Mouse (Mus musculus): ENCODE measurements around the gene Gm11555. TPM values are rescaled to one million over a fixed set of nuclear protein-coding genes. Genes with fewer than 3 reads are reported as not detected.

Gene Gm11555
- polyA plus RNA-seq, 1 experiment from 2014 or later = not detected

Other genes with a start within 250 kb of the Gm11555 start
- gene Krt12, start 228.0 kb downstream of the Gm11555 start, polyA plus RNA-seq (2016; fragmentation: Nextera tagmentation; extraction: Ambion mirVana) = 0.12 TPM in 1 of 2 replicates, not detected in the other
- 0.35 TPM in 2 replicates for gene Krt20, start 212.1 kb downstream of the Gm11555 start, polyA plus RNA-seq (2016; fragmentation: Nextera tagmentation; extraction: Ambion mirVana)
- 0.22 TPM in 1 of 2 replicates, not detected in the other for gene Krt23, start 157.1 kb downstream of the Gm11555 start, polyA plus RNA-seq (2016; fragmentation: Nextera tagmentation; extraction: Ambion mirVana)
- not detected in 2 replicates for gene Krt39, start 128.9 kb downstream of the Gm11555 start, polyA plus RNA-seq (2016; fragmentation: Nextera tagmentation; extraction: Ambion mirVana)
- gene Krt40, start 107.1 kb downstream of the Gm11555 start, polyA plus RNA-seq (2016; fragmentation: Nextera tagmentation; extraction: Ambion mirVana) = not detected in 2 replicates
- gene Krtap3-3, start 99.4 kb downstream of the Gm11555 start, polyA plus RNA-seq (2016; fragmentation: Nextera tagmentation; extraction: Ambion mirVana) = not detected in 2 replicates
- not detected in 2 replicates for gene Krtap3-2, start 93.4 kb downstream of the Gm11555 start, polyA plus RNA-seq (2016; fragmentation: Nextera tagmentation; extraction: Ambion mirVana)
- gene Gm11939, start 90.8 kb downstream of the Gm11555 start, polyA plus RNA-seq (2016; fragmentation: Nextera tagmentation; extraction: Ambion mirVana) = not detected in 2 replicates
- gene Krtap3-1, start 83.6 kb downstream of the Gm11555 start, polyA plus RNA-seq (2016; fragmentation: Nextera tagmentation; extraction: Ambion mirVana) = not detected in 2 replicates
- gene Krtap1-5, start 69.2 kb downstream of the Gm11555 start, polyA plus RNA-seq (2016; fragmentation: Nextera tagmentation; extraction: Ambion mirVana) = not detected in 2 replicates
- gene Krtap1-4, start 66.6 kb downstream of the Gm11555 start, polyA plus RNA-seq (2016; fragmentation: Nextera tagmentation; extraction: Ambion mirVana) = not detected in 2 replicates
- gene Krtap1-3, start 58.9 kb downstream of the Gm11555 start, polyA plus RNA-seq (2016; fragmentation: Nextera tagmentation; extraction: Ambion mirVana) = not detected in 2 replicates
- gene Krtap9-3, start 52.1 kb downstream of the Gm11555 start, polyA plus RNA-seq (2016; fragmentation: Nextera tagmentation; extraction: Ambion mirVana) = not detected in 2 replicates
- not detected in 2 replicates for gene Gm11938, start 46.9 kb downstream of the Gm11555 start, polyA plus RNA-seq (2016; fragmentation: Nextera tagmentation; extraction: Ambion mirVana)
- not detected in 2 replicates for gene Gm11937, start 40.0 kb downstream of the Gm11555 start, polyA plus RNA-seq (2016; fragmentation: Nextera tagmentation; extraction: Ambion mirVana)
- not detected in 2 replicates for gene Krtap2-4, start 35.4 kb downstream of the Gm11555 start, polyA plus RNA-seq (2016; fragmentation: Nextera tagmentation; extraction: Ambion mirVana)
- not detected in 2 replicates for gene Gm11562, start 29.8 kb downstream of the Gm11555 start, polyA plus RNA-seq (2016; fragmentation: Nextera tagmentation; extraction: Ambion mirVana)
- not detected in 2 replicates for gene Krtap4-1, start 22.0 kb downstream of the Gm11555 start, polyA plus RNA-seq (2016; fragmentation: Nextera tagmentation; extraction: Ambion mirVana)
- not detected in 2 replicates for gene Krtap4-2, start 15.2 kb downstream of the Gm11555 start, polyA plus RNA-seq (2016; fragmentation: Nextera tagmentation; extraction: Ambion mirVana)
- gene Krtap4-7, start 6.1 kb downstream of the Gm11555 start, polyA plus RNA-seq (2016; fragmentation: Nextera tagmentation; extraction: Ambion mirVana) = not detected in 2 replicates
- gene Gm11563, start 8.7 kb upstream of the Gm11555 start, polyA plus RNA-seq (2016; fragmentation: Nextera tagmentation; extraction: Ambion mirVana) = not detected in 2 replicates
- gene Krtap4-6, start 15.7 kb upstream of the Gm11555 start, polyA plus RNA-seq (2016; fragmentation: Nextera tagmentation; extraction: Ambion mirVana) = not detected in 2 replicates
- not detected in 2 replicates for gene Gm14190, start 40.5 kb upstream of the Gm11555 start, polyA plus RNA-seq (2016; fragmentation: Nextera tagmentation; extraction: Ambion mirVana)
- gene Gm14180, start 84.1 kb upstream of the Gm11555 start, polyA plus RNA-seq (2016; fragmentation: Nextera tagmentation; extraction: Ambion mirVana) = not detected in 2 replicates
- gene Gm11595, start 122.7 kb upstream of the Gm11555 start, polyA plus RNA-seq (2016; fragmentation: Nextera tagmentation; extraction: Ambion mirVana) = not detected in 2 replicates
- not detected in 2 replicates for gene Krtap4-8, start 130.5 kb upstream of the Gm11555 start, polyA plus RNA-seq (2016; fragmentation: Nextera tagmentation; extraction: Ambion mirVana)
- gene Krtap4-9, start 135.0 kb upstream of the Gm11555 start, polyA plus RNA-seq (2016; fragmentation: Nextera tagmentation; extraction: Ambion mirVana) = not detected in 2 replicates
- gene Gm11596, start 143.2 kb upstream of the Gm11555 start, polyA plus RNA-seq (2016; fragmentation: Nextera tagmentation; extraction: Ambion mirVana) = not detected in 2 replicates
- not detected in 2 replicates for gene Gm11569, start 148.7 kb upstream of the Gm11555 start, polyA plus RNA-seq (2016; fragmentation: Nextera tagmentation; extraction: Ambion mirVana)
- not detected in 2 replicates for gene Gm11554, start 154.2 kb upstream of the Gm11555 start, polyA plus RNA-seq (2016; fragmentation: Nextera tagmentation; extraction: Ambion mirVana)
- not detected in 2 replicates for gene Krtap4-13, start 159.7 kb upstream of the Gm11555 start, polyA plus RNA-seq (2016; fragmentation: Nextera tagmentation; extraction: Ambion mirVana)
- not detected in 2 replicates for gene Gm11564, start 165.4 kb upstream of the Gm11555 start, polyA plus RNA-seq (2016; fragmentation: Nextera tagmentation; extraction: Ambion mirVana)
- gene 2300003K06Rik, start 187.8 kb upstream of the Gm11555 start, polyA plus RNA-seq (2016; fragmentation: Nextera tagmentation; extraction: Ambion mirVana) = not detected in 2 replicates
- gene Krtap4-16, start 201.4 kb upstream of the Gm11555 start, polyA plus RNA-seq (2016; fragmentation: Nextera tagmentation; extraction: Ambion mirVana) = not detected in 2 replicates
- gene Gm11568, start 207.7 kb upstream of the Gm11555 start, polyA plus RNA-seq (2016; fragmentation: Nextera tagmentation; extraction: Ambion mirVana) = not detected in 2 replicates
- gene Gm11559, start 214.2 kb upstream of the Gm11555 start, polyA plus RNA-seq (2016; fragmentation: Nextera tagmentation; extraction: Ambion mirVana) = not detected in 2 replicates
- gene Krtap9-1, start 223.2 kb upstream of the Gm11555 start, polyA plus RNA-seq (2016; fragmentation: Nextera tagmentation; extraction: Ambion mirVana) = not detected in 2 replicates
- not detected in 2 replicates for gene Gm11567, start 229.0 kb upstream of the Gm11555 start, polyA plus RNA-seq (2016; fragmentation: Nextera tagmentation; extraction: Ambion mirVana)